Mouse (Mus musculus): ENCODE measurements around the gene Gse1.

GRCm38 (mm10) chr8:120378306-120378705 lies 150.1 kb downstream of the Gse1 start:
- TF ChIP-seq USF1 (IDR thresholded peaks at IDR 0.05; ENCODE audit: low read depth) (no peak), MAX (IDR thresholded peaks at IDR 0.05; ENCODE audit: low read depth) (no peak), TCF12 (IDR thresholded peaks at IDR 0.05; ENCODE audit: insufficient read depth, poor library complexity, severe bottlenecking) (no peak), MYOD1 (IDR thresholded peaks at IDR 0.05; ENCODE audit: control insufficient read depth in 1 of 3, insufficient read length in 2 of 3, low read depth in 2 of 3) (no peak), SRF (IDR thresholded peaks at IDR 0.05; ENCODE audit: control insufficient read depth, insufficient read length, low read depth) (no peak), POLR2A (IDR thresholded peaks at IDR 0.05; ENCODE audit: insufficient read length, low read depth) (no peak), POLR2AphosphoS2 (IDR thresholded peaks at IDR 0.05; ENCODE audit: insufficient read length, low read depth) (no peak), TCF3 (IDR thresholded peaks at IDR 0.05; ENCODE audit: insufficient read length, low read depth) (no peak)

Measured in myocyte (in vitro differentiated cells).